Mouse (Mus musculus): ENCODE measurements around the gene Rala. TPM values are rescaled to one million over a fixed set of nuclear protein-coding genes. Genes with fewer than 3 reads are reported as not detected.

Rala gene
- total RNA-seq (2014; fragmentation: Nextera tagmentation) = 24.0 and 30.1 TPM in 2 replicates
- 19.7 and 24.2 TPM in 2 replicates for total RNA-seq (2017)
- polyA plus RNA-seq (2012) = 8.4 and 10.4 TPM in 2 replicates

- no peaks in the 10 kb centered on the region for H3K9me3 ChIP-seq (replicated peaks)
- ATAC-seq (ENCODE audit: extremely low read depth, insufficient number of reproducible peaks, low FRiP score, poor library complexity, severe bottlenecking) (peak; percentile 75), DNase-seq (ENCODE audit: low spot score) (peak; percentile 95)
- peaks cover 26% of the 10 kb centered on the region for H3K4me1 ChIP-seq (ENCODE audit: insufficient read depth, low read depth, low read length)
- TF ChIP-seq GATA1 (IDR thresholded peaks at IDR 0.05; ENCODE audit: borderline replicate concordance, low read length) (no peak), GATA2 (IDR thresholded peaks at IDR 0.05; ENCODE audit: borderline replicate concordance, low read depth, low read length) (peak; percentile 84; the same call in 1 of the 2 replicates)
- H3K36me3 ChIP-seq (replicated peaks) = no peaks in the 10 kb centered on the region
- peak within 1 kb of the TSS; percentile 82 for H3K4me3 ChIP-seq (ENCODE audit: low read depth, low read length)
- peaks cover 7% of the 10 kb centered on the region; the same call in 1 of the 2 replicates for H3K27me3 ChIP-seq (ENCODE audit: insufficient read depth, low read length)
Observed at GRCm38 (mm10) chr13:17944078-17944917, at the start of gene Rala. TSS of gene Rala (minus strand) at chr13:17944239.

GRCm38 (mm10) chr13:17993515-17993847 lies 49.4 kb upstream of the Rala start:
- Histone ChIP-seq H3K4me1 (ENCODE audit: insufficient read depth, low read depth, low read length) (peaks cover 6% of the 10 kb centered on the region; the same call in 1 of the 2 replicates), H3K36me3 (replicated peaks) (peaks cover 8% of the 10 kb centered on the region), H3K9me3 (replicated peaks) (no peaks in the 10 kb centered on the region), H3K4me3 (ENCODE audit: low read depth, low read length) (peak overlapping the region; percentile 86), H3K27me3 (ENCODE audit: insufficient read depth, low read length) (peaks cover 6% of the 10 kb centered on the region)
- DNase-seq (ENCODE audit: low spot score) (no peak), ATAC-seq (ENCODE audit: extremely low read depth, insufficient number of reproducible peaks, low FRiP score, poor library complexity, severe bottlenecking) (no peak)
- TF ChIP-seq TAL1 (conservative IDR thresholded peaks at IDR 0.05; ENCODE audit: low read depth, low read length) = no peak
- TF ChIP-seq GATA1 (IDR thresholded peaks at IDR 0.05; ENCODE audit: borderline replicate concordance, low read length) = no peak
- no peak for TF ChIP-seq CTCF (IDR thresholded peaks at IDR 0.05; ENCODE audit: low read depth, low read length)
- no peak for TF ChIP-seq POLR2AphosphoS5 (IDR thresholded peaks at IDR 0.05; ENCODE audit: insufficient replicate concordance, low read depth, low read length)
- TF ChIP-seq GATA2 (IDR thresholded peaks at IDR 0.05; ENCODE audit: borderline replicate concordance, low read depth, low read length) = no peak

GRCm38 (mm10) chr13:17992697-17993514 lies 48.9 kb upstream of the Rala start, which contains the start of gene Yae1d1:
TSS of gene Yae1d1 (minus strand) at chr13:17993349.
- ATAC-seq (ENCODE audit: extremely low read depth, insufficient number of reproducible peaks, low FRiP score, poor library complexity, severe bottlenecking) (peak; percentile 95), DNase-seq (ENCODE audit: low spot score) (peak; percentile 84)
- peak within 1 kb of the TSS; percentile 86 for H3K4me3 ChIP-seq (ENCODE audit: low read depth, low read length)
- H3K27me3 ChIP-seq (ENCODE audit: insufficient read depth, low read length) = peaks cover 6% of the 10 kb centered on the region
- peaks cover 6% of the 10 kb centered on the region; the same call in 1 of the 2 replicates for H3K4me1 ChIP-seq (ENCODE audit: insufficient read depth, low read depth, low read length)
- no peak for TF ChIP-seq CTCF (IDR thresholded peaks at IDR 0.05; ENCODE audit: low read depth, low read length)
- no peak for TF ChIP-seq POLR2AphosphoS5 (IDR thresholded peaks at IDR 0.05; ENCODE audit: insufficient replicate concordance, low read depth, low read length)
- peaks cover 9% of the 10 kb centered on the region for H3K36me3 ChIP-seq (replicated peaks)
- H3K9me3 ChIP-seq (replicated peaks) = no peaks in the 10 kb centered on the region

- Histone ChIP-seq H3K4me3 (ENCODE audit: low read depth, low read length) (peak overlapping the region; percentile 86), H3K4me1 (ENCODE audit: insufficient read depth, low read depth, low read length) (peaks cover 6% of the 10 kb centered on the region; the same call in 1 of the 2 replicates), H3K27me3 (ENCODE audit: insufficient read depth, low read length) (peaks cover 3% of the 10 kb centered on the region; the same call in 1 of the 2 replicates), H3K36me3 (replicated peaks) (peaks cover 17% of the 10 kb centered on the region), H3K9me3 (replicated peaks) (no peaks in the 10 kb centered on the region)
- DNase-seq (ENCODE audit: low spot score) = no peak
- ATAC-seq (ENCODE audit: extremely low read depth, insufficient number of reproducible peaks, low FRiP score, poor library complexity, severe bottlenecking) = no peak
- TF ChIP-seq GATA1 (IDR thresholded peaks at IDR 0.05; ENCODE audit: borderline replicate concordance, low read length) (no peak), CTCF (IDR thresholded peaks at IDR 0.05; ENCODE audit: low read depth, low read length) (no peak), POLR2AphosphoS5 (IDR thresholded peaks at IDR 0.05; ENCODE audit: insufficient replicate concordance, low read depth, low read length) (no peak), GATA2 (IDR thresholded peaks at IDR 0.05; ENCODE audit: borderline replicate concordance, low read depth, low read length) (no peak), TAL1 (conservative IDR thresholded peaks at IDR 0.05; ENCODE audit: low read depth, low read length) (no peak)
Observed at GRCm38 (mm10) chr13:17992009-17992408, 48.0 kb upstream of the Rala start.

- no peak for ATAC-seq (ENCODE audit: extremely low read depth, insufficient number of reproducible peaks, low FRiP score, poor library complexity, severe bottlenecking)
Observed at GRCm38 (mm10) chr13:17983194-17983593, 39.2 kb upstream of the Rala start.

GRCm38 (mm10) chr13:17982634-17983033 lies 38.6 kb upstream of the Rala start:
- Histone ChIP-seq H3K9me3 (replicated peaks) (0 out of 2 replicates have a peak, but pooled peaks cover 3% of the 10 kb centered on the region), H3K4me3 (ENCODE audit: low read depth, low read length) (no peak overlapping the region), H3K4me1 (ENCODE audit: insufficient read depth, low read depth, low read length) (no peaks in the 10 kb centered on the region), H3K27me3 (ENCODE audit: insufficient read depth, low read length) (peaks cover 3% of the 10 kb centered on the region; the same call in 1 of the 2 replicates), H3K36me3 (replicated peaks) (peaks cover 60% of the 10 kb centered on the region)
- DNase-seq (ENCODE audit: low spot score) (no peak), ATAC-seq (ENCODE audit: extremely low read depth, insufficient number of reproducible peaks, low FRiP score, poor library complexity, severe bottlenecking) (no peak)
- TF ChIP-seq POLR2AphosphoS5 (IDR thresholded peaks at IDR 0.05; ENCODE audit: insufficient replicate concordance, low read depth, low read length) = no peak
- no peak for TF ChIP-seq TAL1 (conservative IDR thresholded peaks at IDR 0.05; ENCODE audit: low read depth, low read length)
- TF ChIP-seq CTCF (IDR thresholded peaks at IDR 0.05; ENCODE audit: low read depth, low read length) = no peak
- no peak for TF ChIP-seq GATA1 (IDR thresholded peaks at IDR 0.05; ENCODE audit: borderline replicate concordance, low read length)
- TF ChIP-seq GATA2 (IDR thresholded peaks at IDR 0.05; ENCODE audit: borderline replicate concordance, low read depth, low read length) = no peak

More at GRCm38 (mm10) chr13:17983194-17983593, 39.2 kb upstream of the Rala start:
- no peak for DNase-seq (ENCODE audit: low spot score)
- Histone ChIP-seq H3K27me3 (ENCODE audit: insufficient read depth, low read length) (peaks cover 3% of the 10 kb centered on the region; the same call in 1 of the 2 replicates), H3K4me1 (ENCODE audit: insufficient read depth, low read depth, low read length) (no peaks in the 10 kb centered on the region), H3K4me3 (ENCODE audit: low read depth, low read length) (no peak overlapping the region), H3K36me3 (replicated peaks) (peaks cover 64% of the 10 kb centered on the region), H3K9me3 (replicated peaks) (0 out of 2 replicates have a peak, but pooled peaks cover 3% of the 10 kb centered on the region)
- TF ChIP-seq CTCF (IDR thresholded peaks at IDR 0.05; ENCODE audit: low read depth, low read length) (peak; percentile 72), GATA2 (IDR thresholded peaks at IDR 0.05; ENCODE audit: borderline replicate concordance, low read depth, low read length) (no peak)

Data from G1E (cell line).